ENCODE assay signal across 8 mouse cellular contexts in the genomic region with DNA sequence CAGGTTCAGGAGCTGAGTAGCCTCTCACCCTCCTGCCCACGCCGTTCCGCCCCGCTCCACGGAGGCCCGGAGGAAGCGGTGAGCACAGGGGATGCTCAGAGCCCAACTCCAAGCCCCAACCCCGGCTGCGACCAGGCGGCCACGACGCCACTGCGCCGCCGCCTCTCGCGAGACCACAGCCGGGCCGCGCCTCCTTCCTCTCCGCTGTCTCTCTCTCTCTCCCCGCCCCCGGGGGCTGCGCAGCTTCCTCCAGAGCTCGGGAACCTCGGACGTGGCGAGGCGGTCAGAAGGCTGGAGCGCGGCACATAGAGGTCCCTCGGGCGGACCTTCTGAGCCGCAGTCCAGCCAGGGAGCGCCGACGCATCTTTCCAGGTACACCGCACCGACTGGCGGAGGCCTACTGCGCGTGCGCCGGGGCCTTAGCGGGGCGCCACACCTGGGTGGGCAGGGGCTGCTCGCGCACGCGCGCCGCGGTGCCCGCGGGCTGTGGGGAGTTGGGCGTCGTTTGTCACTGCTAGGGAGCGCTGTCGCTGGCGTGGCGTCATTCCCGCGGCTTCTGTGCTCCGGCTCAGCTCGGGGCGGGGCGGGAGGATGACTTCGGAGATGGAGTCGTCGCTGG. TPM values are rescaled to one million over a fixed set of nuclear protein-coding genes. Genes with fewer than 3 reads are reported as not detected.
A peak's percentile ranks its signal among the peaks of the same experiment; 100 is the strongest.
DNase-seq lines count a peak whose midpoint lies in the region; ATAC-seq lines count a peak whose summit lies in the region.

TSS of gene Rab33b (plus strand) at position 180 of the 619 bp plus-strand sequence.

- DNase-seq in c-Kit-negative CD71-positive TER-119-positive erythroid progenitor cells, embryonic 14.5 days (ENCODE audit: low read depth, low spot score): peak; percentile 80
- DNase-seq in fibroblast of lung, adult 2 months (ENCODE audit: low read depth): peak; percentile 91
- DNase-seq in kidney, postnatal 14 days: peak; percentile 98
- DNase-seq in liver, embryonic 13.5 days: peak; percentile 90
- peak; percentile 98 for DNase-seq in neural tube, embryonic 10.5 days (ENCODE audit: extremely low spot score, low spot score)

- H3K4me2 ChIP-seq in heart, embryonic 14.5 days (ENCODE audit: low read length): peak within 1 kb of the TSS; percentile 90
- peak within 1 kb of the TSS; percentile 90 for H3K4me2 ChIP-seq in liver, embryonic 13.5 days
- H3K4me2 ChIP-seq in stomach, embryonic 16.5 days (ENCODE audit: low read depth, low read length): peak within 1 kb of the TSS; percentile 69

- no peaks in the 10 kb centered on the region for H3K36me3 ChIP-seq in heart, embryonic 14.5 days (ENCODE audit: control insufficient read depth, insufficient read depth, low read length)
- H3K36me3 ChIP-seq in liver, embryonic 13.5 days: no peaks in the 10 kb centered on the region; the same call in 1 of the 2 replicates
- H3K36me3 ChIP-seq in stomach, embryonic 16.5 days (ENCODE audit: control insufficient read depth, insufficient read depth, low read length): no peaks in the 10 kb centered on the region

- peak within 1 kb of the TSS; percentile 85 to 87 for H3K4me3 ChIP-seq in heart, embryonic 14.5 days (ENCODE audit: control insufficient read depth in 1 of 2, insufficient read depth in 1 of 2, low read depth in 1 of 2, low read length in 2 of 2)
- H3K4me3 ChIP-seq in liver, embryonic 13.5 days (replicated peaks): peak within 1 kb of the TSS; percentile 72
- peak within 1 kb of the TSS; percentile 89 for H3K4me3 ChIP-seq in stomach, embryonic 16.5 days (replicated peaks; ENCODE audit: low read length)

- peak within 1 kb of the TSS; percentile 93 to 95 for H3K27ac ChIP-seq in heart, embryonic 14.5 days (replicated peaks in 1 of 2; ENCODE audit: control insufficient read depth in 1 of 2, insufficient read depth in 1 of 2, low read depth in 2 of 2, low read length in 2 of 2)
- H3K27ac ChIP-seq in liver, embryonic 13.5 days: peak within 1 kb of the TSS; percentile 87
- peak within 1 kb of the TSS; percentile 95 for H3K27ac ChIP-seq in stomach, embryonic 16.5 days (ENCODE audit: low read length)

- WGBS in heart, embryonic 14.5 days: under 1% methylated on average over 70 of the region's 70 CpGs
- WGBS in liver, embryonic 13.5 days (ENCODE audit: insufficient replicate concordance): under 1% methylated on average over 59 of the region's 70 CpGs
- 0% methylated on average over 68 of the region's 70 CpGs for WGBS in stomach, embryonic 16.5 days

- H3K4me1 ChIP-seq in heart, embryonic 14.5 days (ENCODE audit: control insufficient read depth in 2 of 2, insufficient read depth in 2 of 2, low read length in 2 of 2): peaks cover 2 to 19% of the 10 kb centered on the region in 2 experiments; a peak in 3 of 4 replicates
- peaks cover 27% of the 10 kb centered on the region for H3K4me1 ChIP-seq in liver, embryonic 13.5 days (replicated peaks)
- peaks cover 11% of the 10 kb centered on the region for H3K4me1 ChIP-seq in stomach, embryonic 16.5 days (ENCODE audit: control insufficient read depth, insufficient read depth, low read length)

- peak; percentile 89 for ATAC-seq in CD4-positive, CD25-positive, alpha-beta regulatory T cell, adult 4 months
- peak; percentile 96 for ATAC-seq in heart, embryonic 14.5 days (ENCODE audit: insufficient number of reproducible peaks, insufficient read depth, low FRiP score, low read depth)
- peak; percentile 93 for ATAC-seq in liver, embryonic 13.5 days (ENCODE audit: low read depth)
- ATAC-seq in stomach, embryonic 16.5 days (ENCODE audit: insufficient read depth, low FRiP score): peak; percentile 98

- H3K9ac ChIP-seq in heart, embryonic 14.5 days (ENCODE audit: low read length): peak within 1 kb of the TSS; percentile 90
- peak within 1 kb of the TSS; percentile 85 for H3K9ac ChIP-seq in liver, embryonic 13.5 days
- H3K9ac ChIP-seq in stomach, embryonic 16.5 days (ENCODE audit: low read length): peak within 1 kb of the TSS; percentile 87

- H3K27me3 ChIP-seq in heart, embryonic 14.5 days (ENCODE audit: control insufficient read depth, insufficient read depth, low read length): no peaks in the 10 kb centered on the region
- H3K27me3 ChIP-seq in liver, embryonic 13.5 days: no peaks in the 10 kb centered on the region
- H3K27me3 ChIP-seq in stomach, embryonic 16.5 days (ENCODE audit: control insufficient read depth, insufficient read depth, low read length): no peaks in the 10 kb centered on the region

- H3K9me3 ChIP-seq in heart, embryonic 14.5 days (ENCODE audit: control insufficient read depth, low read length): no peaks in the 10 kb centered on the region
- H3K9me3 ChIP-seq in liver, embryonic 13.5 days (replicated peaks): no peaks in the 10 kb centered on the region
- no peaks in the 10 kb centered on the region for H3K9me3 ChIP-seq in stomach, embryonic 16.5 days (replicated peaks; ENCODE audit: control insufficient read depth, low read length)

RNA-seq across cellular contexts. Expression of gene Rab33b, which starts in this region (rescaled TPM):
- 10 to 100 TPM; 20.8 to 21.9 TPM for polyA plus RNA-seq in CD4-positive, CD25-positive, alpha-beta regulatory T cell, adult 4 months (2017; shearing (Covaris generic))
- polyA plus RNA-seq in heart, embryonic 14.5 days (2014; fragmentation: Nextera tagmentation; extraction: Ambion mirVana): 12.9 and 14.1 TPM in 2 replicates
- polyA plus RNA-seq in liver, embryonic 13.5 days (2015; fragmentation: Nextera tagmentation; extraction: Ambion mirVana): 4.9 and 5.8 TPM in 2 replicates
- polyA plus RNA-seq in stomach, embryonic 16.5 days (2015; fragmentation: Nextera tagmentation; extraction: Ambion mirVana): 24.8 and 26.2 TPM in 2 replicates

Comparison
In these comparisons a context has a peak if more than half of its experiments do, and no peak if none do; other contexts are left out.
1. Peak in every context shown above with its lines: DNase-seq, ATAC-seq, H3K4me3 ChIP-seq and H3K27ac ChIP-seq.